Mouse (Mus musculus) heart, embryonic 13.5 days (tissue): Measurements from ENCODE around the gene Gm9758. TPM values are rescaled to one million over a fixed set of nuclear protein-coding genes. Genes with fewer than 3 reads are reported as not detected.
"Not testable (repeated sequence)": the region's sequence is repeated elsewhere in the genome, so short reads cannot be mapped to it uniquely, and the experiment has no call there.

ENCODE experiments used
- ATAC-seq: fragments of 200-750 bp; cut with Nextera tagmentation; 2 replicates; pipeline ENCODE4 v1.8.0; 2017; ENCODE audit warnings: moderate TSS enrichment; ENCODE audit not compliant: insufficient number of reproducible peaks, low FRiP score, low TSS enrichment; ENCODE audit errors: extremely low read depth
- H3K27ac ChIP-seq: fragments of 300-500 bp; sonication (generic); replicated peaks from 2 replicates; pipeline ENCODE4 v1.5.1; 2015; ENCODE audit warnings: moderate library complexity, mild to moderate bottlenecking, inconsistent platforms
- H3K27me3 ChIP-seq: fragments of 300-500 bp; sonication (generic); replicated peaks from 2 replicates; pipeline ENCODE4 v1.6.1; 2015; ENCODE audit warnings: mild to moderate bottlenecking, inconsistent platforms
- H3K36me3 ChIP-seq: fragments of 300-500 bp; sonication (generic); 2 replicates; pipeline ENCODE4 v1.6.1; 2015; ENCODE audit warnings: mild to moderate bottlenecking, inconsistent platforms
- H3K4me1 ChIP-seq: fragments of 300-500 bp; sonication (generic); 2 replicates; pipeline ENCODE4 v1.6.1; 2015; ENCODE audit warnings: inconsistent platforms
- H3K4me2 ChIP-seq: fragments of 300-500 bp; sonication (generic); 2 replicates; pipeline ENCODE4 v1.6.1; 2015; ENCODE audit warnings: inconsistent platforms, mild to moderate bottlenecking, moderate library complexity
- H3K4me3 ChIP-seq: fragments of 300-500 bp; sonication (generic); 2 replicates; pipeline ENCODE4 v1.5.1; 2015; ENCODE audit warnings: moderate library complexity, mild to moderate bottlenecking, inconsistent platforms
- H3K9ac ChIP-seq: fragments of 300-500 bp; sonication (generic); 2 replicates; pipeline ENCODE4 v1.6.1; 2015; ENCODE audit warnings: inconsistent platforms, mild to moderate bottlenecking, moderate library complexity
- H3K9me3 ChIP-seq: fragments of 300-500 bp; sonication (generic); 2 replicates; pipeline ENCODE4 v1.6.1; 2016; ENCODE audit warnings: inconsistent platforms
- WGBS: fragments of 180-500 bp; shearing (Covaris S2); methylation state at CpG from one replicate; pipeline ENCODE4 v1.1.7; 2015; ENCODE audit warnings: mixed read lengths; 5-methylcytosine and 5-hydroxymethylcytosine counted together
- polyA plus RNA-seq: library from polyadenylated mRNA; unstranded; fragments of >200 nt; fragmentation: Nextera tagmentation; extraction: Ambion mirVana; gene quantifications from 2 replicates; pipeline ENCODE4 v1.2.1, GENCODE M21; 2015

Gm9758 gene
- polyA plus RNA-seq = not detected in 2 replicates

DNA sequence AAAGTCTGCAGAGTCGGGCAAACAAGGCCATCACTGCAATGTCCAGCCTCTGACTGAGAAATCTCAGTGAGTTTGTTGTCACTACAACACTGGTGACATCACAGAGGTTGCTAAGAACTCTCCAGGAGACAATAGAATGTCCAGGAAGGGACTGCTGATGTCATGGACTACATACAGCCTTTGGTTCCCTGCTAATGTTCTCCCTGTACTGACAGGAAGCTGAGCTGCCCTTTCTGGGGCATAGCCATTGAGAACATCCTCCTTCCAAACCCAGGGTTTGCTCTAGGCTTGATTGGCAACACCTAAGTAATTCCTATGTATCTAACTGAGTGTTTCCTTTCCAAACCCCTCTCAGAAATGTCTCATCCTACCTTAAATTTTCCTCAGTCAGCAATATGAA, at the start of gene Gm9758:
Gene Gm9758 (minus strand): TSS at position 101 of the 400 bp plus-strand sequence.
- not testable (repeated sequence) for H3K4me1 ChIP-seq, H3K4me2 ChIP-seq, H3K27me3 ChIP-seq, H3K4me3 ChIP-seq, H3K36me3 ChIP-seq, ATAC-seq, H3K9ac ChIP-seq, H3K9me3 ChIP-seq, H3K27ac ChIP-seq
- WGBS = 50% methylated on average over 1 of the region's 1 CpGs

DNA sequence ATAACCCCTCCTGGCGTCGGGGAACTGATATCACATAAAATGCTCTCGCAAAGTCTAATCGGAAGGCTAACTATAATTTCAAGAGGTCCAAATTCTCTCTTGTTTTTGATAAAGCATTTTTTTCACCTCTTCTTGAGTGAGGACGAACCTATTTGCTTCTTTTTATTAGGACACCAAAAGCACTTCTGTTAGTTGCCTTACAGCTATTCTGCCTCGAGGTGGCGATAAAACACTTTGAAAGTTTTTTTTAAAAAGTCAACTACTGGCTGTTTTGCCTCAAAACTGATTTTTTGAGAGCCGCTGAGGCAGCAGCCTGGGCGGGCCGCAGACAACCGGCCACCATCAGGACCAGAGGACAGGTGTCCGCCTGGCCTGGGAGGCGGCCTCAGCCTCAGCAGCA, 49.1 kb upstream of the Gm9758 start:
- H3K9me3 ChIP-seq = peaks cover 25% of the 10 kb centered on the region
- H3K36me3 ChIP-seq, H3K4me1 ChIP-seq, H3K9ac ChIP-seq, H3K27me3 ChIP-seq, H3K4me2 ChIP-seq, H3K27ac ChIP-seq, ATAC-seq, H3K4me3 ChIP-seq: not testable (repeated sequence)
- WGBS = 70% methylated on average over 13 of the region's 13 CpGs

GRCm38 (mm10) chr5:14961502-14961901, 46.8 kb upstream of the Gm9758 start:
- not testable (repeated sequence) for H3K4me3 ChIP-seq, H3K9ac ChIP-seq, H3K4me1 ChIP-seq, H3K27ac ChIP-seq, H3K27me3 ChIP-seq, H3K4me2 ChIP-seq, H3K36me3 ChIP-seq
- peaks cover 30% of the 10 kb centered on the region for H3K9me3 ChIP-seq
- peak; percentile 80; the same call in 1 of the 2 replicates for ATAC-seq
- 68% methylated on average over 4 of the region's 4 CpGs for WGBS

- H3K4me2 ChIP-seq, H3K27ac ChIP-seq, H3K4me1 ChIP-seq, H3K36me3 ChIP-seq, H3K27me3 ChIP-seq, H3K9ac ChIP-seq, H3K4me3 ChIP-seq: not testable (repeated sequence)
- WGBS = 79% methylated on average over 1 of the region's 1 CpGs
- H3K9me3 ChIP-seq = peaks cover 26% of the 10 kb centered on the region
- peak; percentile 31; the same call in 1 of the 2 replicates for ATAC-seq
Measured at GRCm38 (mm10) chr5:14955928-14956706, 41.4 kb upstream of the Gm9758 start.

GRCm38 (mm10) chr5:14953587-14953986, 38.9 kb upstream of the Gm9758 start:
- not testable (repeated sequence) for H3K4me3 ChIP-seq, H3K4me1 ChIP-seq, H3K9ac ChIP-seq, H3K4me2 ChIP-seq, H3K27ac ChIP-seq, ATAC-seq, H3K36me3 ChIP-seq, H3K27me3 ChIP-seq
- peaks cover 23% of the 10 kb centered on the region for H3K9me3 ChIP-seq

GRCm38 (mm10) chr5:14952749-14953148, 38.0 kb upstream of the Gm9758 start:
- H3K36me3 ChIP-seq, H3K27ac ChIP-seq, ATAC-seq, H3K27me3 ChIP-seq, H3K4me3 ChIP-seq, H3K4me2 ChIP-seq, H3K4me1 ChIP-seq, H3K9ac ChIP-seq: not testable (repeated sequence)
- 66% methylated on average over 3 of the region's 3 CpGs for WGBS
- peaks cover 22% of the 10 kb centered on the region for H3K9me3 ChIP-seq

- H3K9ac ChIP-seq, H3K4me2 ChIP-seq, H3K27ac ChIP-seq, H3K4me1 ChIP-seq, H3K27me3 ChIP-seq, H3K36me3 ChIP-seq, ATAC-seq, H3K4me3 ChIP-seq: not testable (repeated sequence)
- peaks cover 22% of the 10 kb centered on the region for H3K9me3 ChIP-seq
- WGBS = 61% methylated on average over 7 of the region's 7 CpGs
Measured at GRCm38 (mm10) chr5:14951822-14952221, 37.1 kb upstream of the Gm9758 start.

DNA sequence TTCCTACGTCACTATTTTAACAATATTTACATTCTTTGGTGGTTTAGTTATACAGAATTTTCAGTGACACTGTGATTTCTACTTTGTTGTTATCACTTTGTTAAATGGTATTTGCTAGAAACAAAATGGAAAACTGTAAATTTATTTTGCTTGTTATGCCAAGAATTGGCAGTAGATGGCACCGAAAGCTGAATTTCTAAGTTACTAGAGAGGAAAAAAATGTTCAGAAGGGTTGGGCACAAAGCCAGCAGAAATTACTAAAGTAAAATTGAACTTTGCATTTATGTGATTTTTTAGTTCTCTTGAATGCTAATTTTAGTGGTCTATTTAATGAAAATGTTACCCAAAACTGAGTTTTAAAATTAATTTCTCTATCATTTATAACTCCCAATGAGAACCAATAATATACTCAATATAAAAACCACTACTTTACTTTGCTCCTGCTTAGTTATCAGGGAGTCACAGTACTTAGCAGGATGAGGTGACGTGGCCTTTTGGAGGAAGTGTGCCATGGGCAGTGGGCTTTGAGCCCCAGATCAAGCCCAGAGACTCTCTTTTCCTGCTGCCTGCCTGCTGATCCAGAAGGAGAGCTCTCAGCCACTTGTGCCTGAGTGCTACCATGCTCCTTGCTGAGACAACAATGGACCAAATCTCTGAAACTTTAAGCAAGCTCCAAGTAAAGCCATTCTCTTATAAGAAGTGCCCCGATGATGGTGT, 32.9 kb upstream of the Gm9758 start:
- H3K9ac ChIP-seq, H3K9me3 ChIP-seq, H3K4me2 ChIP-seq, ATAC-seq, H3K27ac ChIP-seq, H3K36me3 ChIP-seq, H3K4me1 ChIP-seq, H3K4me3 ChIP-seq, H3K27me3 ChIP-seq: not testable (repeated sequence)
- WGBS = 49% methylated on average over 4 of the region's 4 CpGs

- H3K36me3 ChIP-seq, H3K4me1 ChIP-seq, H3K27ac ChIP-seq, H3K9ac ChIP-seq, H3K4me2 ChIP-seq, ATAC-seq, H3K27me3 ChIP-seq, H3K9me3 ChIP-seq, H3K4me3 ChIP-seq: not testable (repeated sequence)
- 42% methylated on average over 4 of the region's 4 CpGs for WGBS
Measured at GRCm38 (mm10) chr5:14945524-14945923, 30.8 kb upstream of the Gm9758 start.

DNA sequence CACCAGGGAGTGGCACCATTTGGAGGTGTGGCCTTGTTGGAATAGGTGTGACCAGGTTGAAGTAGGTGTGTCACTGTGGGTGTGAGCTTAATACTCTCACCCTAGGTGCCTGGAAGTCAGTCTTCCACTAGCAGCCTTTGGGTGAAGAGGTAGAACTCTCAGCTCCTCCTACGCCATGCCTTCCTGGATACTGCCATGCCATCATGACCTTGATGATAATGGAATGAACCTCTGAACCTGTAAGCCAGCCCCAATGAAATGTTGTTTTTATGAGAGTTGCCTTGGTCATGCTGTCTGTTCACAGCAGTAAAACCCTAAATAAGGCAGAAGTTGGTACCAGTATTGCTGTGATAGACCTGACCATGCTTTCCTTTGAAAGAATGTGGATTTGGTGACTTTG, 26.3 kb upstream of the Gm9758 start:
- ATAC-seq, H3K4me3 ChIP-seq, H3K36me3 ChIP-seq, H3K27ac ChIP-seq, H3K9me3 ChIP-seq, H3K27me3 ChIP-seq, H3K9ac ChIP-seq, H3K4me1 ChIP-seq, H3K4me2 ChIP-seq: not testable (repeated sequence)
- WGBS = 78% methylated on average over 1 of the region's 1 CpGs

GRCm38 (mm10) chr5:14938329-14938728, 23.6 kb upstream of the Gm9758 start, which contains the start of gene Speer4e:
Gene Speer4e, minus strand, starts transcription at chr5:14938429.
- not testable (repeated sequence) for H3K27ac ChIP-seq, H3K9me3 ChIP-seq, H3K9ac ChIP-seq, H3K27me3 ChIP-seq, H3K4me2 ChIP-seq, ATAC-seq, H3K4me3 ChIP-seq, H3K4me1 ChIP-seq, H3K36me3 ChIP-seq
- WGBS = 46% methylated on average over 1 of the region's 1 CpGs

GRCm38 (mm10) chr5:14933721-14934120, 19.0 kb upstream of the Gm9758 start:
- H3K27ac ChIP-seq, H3K4me3 ChIP-seq, ATAC-seq, H3K27me3 ChIP-seq, H3K4me1 ChIP-seq, H3K9me3 ChIP-seq, H3K4me2 ChIP-seq, H3K36me3 ChIP-seq, H3K9ac ChIP-seq: not testable (repeated sequence)
- 70% methylated on average over 5 of the region's 6 CpGs for WGBS
